Mouse (Mus musculus): Measurements from ENCODE around the gene Itpr1.

The Itpr1 gene

GRCm38 (mm10) chr6:108214294-108214925 is 1.5 kb downstream of the Itpr1 start:
- DNase-seq (ENCODE audit: low read depth, low spot score) = peak; percentile 18

DNA sequence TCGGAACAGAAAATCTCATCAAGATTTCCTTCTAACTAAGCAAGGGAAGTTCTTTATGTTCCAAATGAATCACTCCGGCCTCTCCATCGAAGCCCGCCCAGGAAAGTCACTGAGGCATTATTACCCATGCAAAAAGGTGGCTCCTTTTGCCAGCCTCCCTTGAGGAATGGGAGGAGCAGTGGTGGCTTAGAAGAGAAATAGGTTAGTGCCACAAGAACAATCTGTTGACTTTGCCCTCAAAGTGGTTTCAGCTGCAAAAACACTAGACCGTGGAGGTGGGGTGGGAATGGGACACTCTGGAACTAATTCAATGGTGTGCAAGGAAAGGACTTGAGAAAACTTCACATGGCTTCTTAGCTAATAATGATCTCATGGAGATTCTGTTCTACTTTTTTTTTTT is 3.2 kb downstream of the Itpr1 start:
- DNase-seq (ENCODE audit: low read depth, low spot score) = no peak

DNA sequence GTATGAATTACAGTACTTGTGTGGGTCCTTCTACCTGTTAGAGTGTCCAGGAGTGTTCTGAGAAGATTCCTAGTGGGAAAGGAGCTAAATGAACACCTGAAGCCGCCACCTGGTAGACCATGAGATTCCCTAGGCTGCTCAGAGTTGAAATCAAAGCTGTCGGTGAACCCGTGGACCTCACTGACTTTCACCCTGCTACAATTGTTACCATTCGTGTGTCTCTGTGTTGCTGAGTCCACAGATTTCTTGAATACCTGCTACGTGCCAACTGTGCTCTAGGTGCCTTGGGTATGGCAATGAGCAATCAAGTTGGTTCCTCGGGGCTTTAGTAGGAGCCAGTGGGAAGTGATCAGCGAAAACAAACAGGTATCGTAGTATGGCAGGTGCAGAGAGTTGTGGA is 3.9 kb downstream of the Itpr1 start:
- DNase-seq (ENCODE audit: low read depth, low spot score) = no peak

DNA sequence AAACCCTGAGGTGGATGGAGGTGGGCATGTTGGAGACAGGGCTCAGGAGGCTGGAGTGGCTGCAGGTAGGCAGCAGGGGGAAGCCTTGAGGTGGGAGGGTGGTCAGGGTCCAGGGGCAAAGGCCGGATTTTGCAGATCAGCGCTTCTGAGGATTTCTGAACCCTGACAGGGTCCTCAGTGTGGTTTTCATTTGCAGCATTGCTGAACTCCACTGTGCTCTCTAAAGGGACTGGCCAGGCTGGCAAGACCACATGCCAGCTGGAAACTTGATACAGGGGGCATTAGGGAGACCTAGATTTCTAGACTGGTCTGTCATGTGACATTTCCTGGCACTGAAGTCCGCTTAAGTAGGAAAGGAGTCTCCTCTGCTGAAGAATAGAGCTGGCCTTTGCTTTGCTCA is 5.1 kb downstream of the Itpr1 start:
- DNase-seq (ENCODE audit: low read depth, low spot score) = no peak

- DNase-seq (ENCODE audit: low read depth, low spot score) = no peak
These were observed 9.5 kb downstream of the Itpr1 start for GRCm38 (mm10) chr6:108222435-108222834.

- no peak for DNase-seq (ENCODE audit: low read depth, low spot score)
These were observed 10.0 kb downstream of the Itpr1 start for GRCm38 (mm10) chr6:108222875-108223274.

GRCm38 (mm10) chr6:108224361-108224760 is 11.5 kb downstream of the Itpr1 start:
- DNase-seq (ENCODE audit: low read depth, low spot score) = no peak

- no peak for DNase-seq (ENCODE audit: low read depth, low spot score)
These were observed 12.1 kb downstream of the Itpr1 start for GRCm38 (mm10) chr6:108225027-108225426.

- no peak for DNase-seq (ENCODE audit: low read depth, low spot score)
These were observed 13.3 kb downstream of the Itpr1 start for GRCm38 (mm10) chr6:108226230-108226629.

GRCm38 (mm10) chr6:108227461-108227860 is 14.6 kb downstream of the Itpr1 start:
- no peak for DNase-seq (ENCODE audit: low read depth, low spot score)

DNA sequence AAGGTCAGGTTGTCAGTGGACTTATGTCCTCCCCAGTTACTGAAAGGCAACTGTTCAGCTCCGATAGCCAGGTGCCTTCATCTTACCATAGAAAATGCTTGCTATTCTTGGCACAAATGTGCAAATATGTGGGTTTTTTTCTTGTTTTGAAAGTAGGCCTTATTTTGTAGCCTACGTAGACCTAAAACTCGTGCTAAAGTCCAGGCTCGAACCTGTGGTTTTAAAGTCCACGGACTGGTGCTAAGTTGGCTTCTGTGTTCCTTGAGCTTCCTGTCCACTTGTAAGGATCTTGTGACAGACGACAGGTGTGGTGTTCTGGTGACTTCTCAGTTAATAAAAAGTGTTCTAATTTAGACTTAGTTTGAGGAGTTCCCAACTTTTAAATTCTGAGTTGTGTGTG is 15.2 kb downstream of the Itpr1 start:
- DNase-seq (ENCODE audit: low read depth, low spot score) = no peak

DNA sequence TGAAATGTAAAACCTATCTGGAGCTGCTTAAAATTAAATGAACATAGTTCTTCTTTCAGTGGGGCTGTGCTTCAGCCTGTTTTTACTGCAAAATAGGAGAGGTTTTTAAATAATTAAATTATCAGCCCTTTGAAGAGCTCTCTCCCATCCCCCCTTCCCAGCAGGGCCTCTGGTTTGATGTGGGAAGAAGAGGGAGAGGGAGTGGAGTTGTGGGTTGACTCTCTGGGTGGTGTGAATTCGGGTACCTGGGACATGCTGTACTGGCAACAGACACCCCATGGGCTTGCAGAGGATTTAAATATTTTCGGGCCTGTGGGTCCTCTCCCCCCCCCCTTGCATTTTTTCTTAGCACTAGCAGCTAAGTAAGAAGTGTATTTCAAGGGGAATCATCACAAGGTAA is 15.7 kb downstream of the Itpr1 start:
- peak; percentile 32 for DNase-seq (ENCODE audit: low read depth, low spot score)

- no peak for DNase-seq (ENCODE audit: low read depth, low spot score)
These were observed 17.7 kb downstream of the Itpr1 start for GRCm38 (mm10) chr6:108230608-108231007.

- DNase-seq (ENCODE audit: low read depth, low spot score) = peak; percentile 51
These were observed 19.2 kb downstream of the Itpr1 start for GRCm38 (mm10) chr6:108231892-108232710.

GRCm38 (mm10) chr6:108233070-108233469 is 20.2 kb downstream of the Itpr1 start:
- no peak for DNase-seq (ENCODE audit: low read depth, low spot score)

DNA sequence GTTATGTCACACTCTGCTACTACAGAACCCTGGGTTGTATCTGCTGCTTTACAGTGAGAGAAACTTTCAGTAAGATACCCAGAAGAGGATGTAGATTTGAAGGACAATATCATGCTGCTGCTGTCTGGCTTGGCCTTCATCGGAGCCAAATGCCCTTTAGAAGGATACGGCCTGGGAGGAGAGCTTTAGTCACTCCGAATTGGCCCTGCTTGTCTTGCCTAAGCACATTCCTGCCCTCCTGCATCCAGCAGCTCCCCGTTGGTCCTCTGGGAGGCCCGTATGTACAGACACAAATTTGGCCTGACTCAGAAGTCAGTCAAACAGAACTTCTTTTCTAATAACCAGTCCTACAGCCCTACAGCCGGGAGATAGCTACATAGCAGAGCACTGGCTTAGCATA is 21.6 kb downstream of the Itpr1 start:
- no peak for DNase-seq (ENCODE audit: low read depth, low spot score)

DNA sequence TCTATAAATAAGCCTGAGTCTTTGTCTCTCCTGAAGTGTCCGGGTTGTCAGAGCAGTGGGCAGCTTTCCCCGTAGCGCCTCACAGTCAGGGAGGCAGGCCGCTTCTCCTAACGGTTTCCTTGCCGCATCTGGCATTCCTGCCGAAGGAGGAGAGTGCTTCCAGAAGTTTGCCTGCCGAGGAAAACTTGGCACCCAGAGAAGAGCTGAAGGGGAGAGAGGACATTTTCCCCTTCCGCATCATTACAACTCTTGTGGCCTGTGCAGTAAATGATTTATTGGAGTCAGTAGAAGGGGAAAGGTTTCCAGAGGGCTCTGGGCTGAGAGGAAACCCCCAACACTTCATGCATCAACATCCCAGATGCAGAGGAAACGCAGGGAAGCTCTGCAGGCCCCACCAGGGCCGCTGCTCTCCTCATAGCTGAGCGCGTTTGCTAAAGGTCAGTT is 22.8 kb downstream of the Itpr1 start:
- DNase-seq (ENCODE audit: low read depth, low spot score) = no peak

DNA sequence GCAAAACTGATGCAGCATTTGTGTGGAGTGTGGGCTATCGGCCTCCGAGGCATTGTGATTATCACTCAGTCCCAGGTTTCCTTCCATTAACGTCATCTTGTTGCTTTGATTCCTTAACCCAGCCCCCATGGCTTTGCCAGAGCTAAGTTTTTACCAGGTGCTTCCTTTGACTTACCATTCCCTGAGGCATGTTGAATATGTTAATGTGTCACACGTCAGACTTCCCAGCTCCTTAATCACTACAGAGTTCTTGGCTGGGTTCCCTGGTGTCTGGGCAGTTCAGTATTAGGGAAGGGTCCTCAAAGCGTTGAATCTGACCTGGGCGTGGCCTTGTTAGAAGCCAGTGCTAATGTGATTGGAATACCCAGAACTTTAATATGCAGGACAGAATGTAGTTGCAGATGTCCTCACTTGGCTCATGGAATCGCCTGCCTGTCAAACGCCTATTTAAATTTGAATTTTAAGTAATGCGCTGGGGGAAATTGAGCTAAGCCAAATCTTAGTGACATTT is 23.6 kb downstream of the Itpr1 start:
- DNase-seq (ENCODE audit: low read depth, low spot score) = peak; percentile 36

DNA sequence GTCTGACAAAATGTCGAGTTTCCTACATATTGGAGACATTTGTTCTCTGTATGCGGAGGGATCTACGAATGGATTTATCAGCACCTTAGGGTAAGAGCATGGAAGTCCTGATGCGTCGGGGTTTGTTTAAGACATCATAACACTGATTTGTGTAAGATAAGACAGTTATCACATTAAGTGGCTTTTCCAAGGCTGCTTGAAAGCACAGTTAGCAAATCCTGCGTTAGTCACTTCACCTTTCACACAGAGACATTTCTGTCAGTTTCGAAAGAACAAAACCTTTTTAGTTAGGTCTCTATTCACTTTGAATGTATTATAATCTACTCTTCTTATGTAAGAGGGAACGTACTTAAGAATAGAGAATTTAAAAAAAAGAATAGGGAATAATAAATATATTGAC is 24.1 kb downstream of the Itpr1 start:
- DNase-seq (ENCODE audit: low read depth, low spot score) = no peak

- DNase-seq (ENCODE audit: low read depth, low spot score) = no peak
These were observed 24.7 kb downstream of the Itpr1 start for GRCm38 (mm10) chr6:108237585-108237984.

DNA sequence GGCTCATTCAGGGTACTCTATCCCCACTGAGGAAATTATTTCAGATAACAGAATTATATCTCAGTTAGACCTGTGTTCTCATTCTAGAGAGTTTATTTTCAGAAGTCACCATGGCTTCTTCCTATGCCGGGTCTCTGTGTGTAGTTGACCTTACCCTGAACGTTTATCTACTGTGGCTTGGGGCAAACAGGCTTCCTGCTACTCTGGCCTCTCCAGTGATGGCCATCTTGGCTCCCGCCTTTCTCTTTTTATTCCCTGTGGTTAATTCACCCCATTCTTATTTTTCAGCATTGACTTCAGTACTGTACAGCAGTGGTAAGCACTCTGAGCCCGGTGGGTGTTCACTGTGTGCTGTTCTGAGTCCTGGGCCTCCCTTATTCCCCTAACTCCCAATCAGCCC is 25.1 kb downstream of the Itpr1 start:
- no peak for DNase-seq (ENCODE audit: low read depth, low spot score)

GRCm38 (mm10) chr6:108239056-108239455 is 26.2 kb downstream of the Itpr1 start:
- no peak for DNase-seq (ENCODE audit: low read depth, low spot score)

DNA sequence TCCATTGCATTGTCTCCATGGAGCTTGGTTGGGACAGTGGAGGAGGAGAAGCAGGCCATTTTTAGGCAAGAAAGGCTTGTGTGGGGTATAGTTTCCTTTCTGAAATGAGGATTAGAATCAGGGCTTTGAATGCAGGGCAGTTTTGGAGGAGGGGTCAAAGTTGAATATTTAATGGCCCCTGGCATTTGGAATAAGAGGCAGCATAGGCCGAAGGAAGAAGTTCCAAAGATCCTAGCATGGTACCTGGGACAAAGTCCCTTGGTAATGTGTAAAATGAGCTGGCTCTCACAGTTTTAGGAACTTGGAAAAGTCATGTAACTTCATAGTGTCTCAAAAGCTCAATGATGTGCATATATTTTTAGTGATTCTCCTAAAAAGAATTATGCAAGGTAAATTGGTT is 27.1 kb downstream of the Itpr1 start:
- no peak for DNase-seq (ENCODE audit: low read depth, low spot score)
